Mouse (Mus musculus) ovary, adult 18-20 months (tissue): Measurements from ENCODE around the gene Tmem59.

Source experiments
- DNase-seq: peaks from one replicate; pipeline ENCODE4 v3.0.0; 2022; ENCODE audit warnings: low spot score, mixed read lengths

Tmem59 gene

DNA sequence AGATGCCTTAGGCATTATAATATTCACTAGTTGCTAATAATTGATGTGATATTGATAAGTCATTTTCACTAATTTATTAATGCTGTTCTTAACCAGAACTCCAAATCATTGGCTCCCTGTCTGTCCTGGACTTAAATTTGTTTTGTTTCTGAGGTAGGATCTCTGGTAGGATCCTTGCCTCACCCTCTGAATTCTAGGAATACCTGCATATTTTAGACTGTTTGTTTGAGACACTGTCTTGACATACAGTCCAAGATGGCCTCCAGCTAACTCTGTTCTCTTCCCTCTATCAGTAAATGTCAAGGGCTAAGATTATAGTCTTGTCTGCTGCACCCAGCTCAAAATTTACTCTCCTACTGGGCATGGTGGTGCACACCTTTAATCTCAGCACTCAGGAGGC is 2.5 kb downstream of the Tmem59 start:
- DNase-seq, result no peak

DNA sequence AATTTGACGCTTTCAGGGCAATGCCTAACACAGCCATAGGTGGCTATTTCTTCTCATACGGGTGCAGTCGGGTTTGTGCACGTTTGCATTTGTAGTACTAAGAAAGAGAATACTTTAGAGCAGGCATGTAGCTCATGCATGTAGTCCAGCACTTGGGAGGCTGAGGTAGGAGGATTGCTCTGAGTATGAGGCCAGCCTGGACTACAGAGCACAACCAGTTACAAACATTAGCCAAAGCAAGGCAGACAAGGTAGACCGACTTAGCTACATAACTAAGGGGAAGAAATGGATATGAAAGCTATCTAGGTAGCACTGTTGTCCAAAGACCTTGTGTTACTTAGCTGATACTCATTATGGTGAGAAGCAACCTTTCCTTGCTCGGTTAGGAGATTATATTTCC is 3.7 kb downstream of the Tmem59 start:
- DNase-seq, result no peak

- DNase-seq, result no peak
Observed at GRCm38 (mm10) chr4:107182796-107183195, 4.6 kb downstream of the Tmem59 start.

GRCm38 (mm10) chr4:107183203-107183602 is 5.0 kb downstream of the Tmem59 start:
- no peak for DNase-seq

DNA sequence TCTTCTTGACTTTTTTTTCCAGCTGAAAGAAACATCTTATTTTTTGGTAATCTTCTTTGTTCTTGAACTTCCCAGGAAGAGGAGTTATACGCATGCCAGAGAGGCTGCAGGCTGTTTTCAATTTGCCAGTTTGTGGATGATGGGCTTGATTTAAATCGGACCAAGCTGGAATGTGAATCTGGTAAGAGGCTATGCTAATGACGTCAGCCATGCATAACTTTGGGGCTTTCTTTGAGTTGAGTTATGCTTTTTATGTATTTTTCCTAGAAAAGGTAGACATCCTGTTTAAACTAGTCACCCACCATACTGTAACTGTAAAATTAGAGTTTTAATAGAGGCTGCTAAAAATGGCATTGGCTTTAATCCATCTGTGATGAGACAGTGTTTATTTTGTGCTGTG is 7.5 kb downstream of the Tmem59 start:
- no peak for DNase-seq

DNA sequence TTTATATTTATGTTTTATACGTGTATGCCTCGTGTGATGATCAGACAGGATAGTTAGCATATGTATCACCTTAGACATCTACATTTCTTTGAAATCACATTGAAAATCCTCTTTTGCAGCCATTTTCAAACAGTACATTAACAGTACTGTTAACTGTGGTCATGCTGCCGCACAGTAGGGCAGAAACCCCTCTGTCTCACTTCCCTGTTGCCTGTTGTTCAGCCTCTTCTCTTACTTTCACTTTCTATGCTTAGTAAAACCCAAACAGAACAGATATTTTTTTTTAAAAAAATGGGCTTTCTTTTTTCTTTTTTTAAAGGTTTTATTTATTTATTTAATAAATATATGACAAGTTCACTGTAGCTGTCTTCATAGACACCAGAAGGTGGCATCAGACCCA is 15.6 kb downstream of the Tmem59 start:
- DNase-seq, result no peak

DNA sequence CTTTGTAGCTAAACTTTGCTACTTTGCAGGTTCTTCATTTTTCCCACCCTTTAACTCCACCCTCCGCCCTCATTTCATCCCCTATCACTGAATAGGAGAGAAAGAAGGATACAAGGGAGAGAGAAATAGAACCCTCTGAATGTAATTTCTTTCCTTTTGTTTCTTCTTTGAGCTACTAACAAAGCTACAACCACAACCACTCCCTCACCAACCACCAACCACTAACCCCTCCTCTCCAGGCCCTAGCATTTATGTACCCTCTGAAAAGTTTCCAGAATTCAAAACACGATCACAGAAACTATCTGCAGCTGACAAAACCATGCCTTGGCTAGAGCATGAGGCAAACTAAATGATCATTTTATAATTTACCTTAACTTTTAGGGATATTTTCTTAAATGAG is 18.3 kb downstream of the Tmem59 start:
- DNase-seq, result no peak

- DNase-seq, result no peak
Observed at GRCm38 (mm10) chr4:107198072-107198471, 19.9 kb downstream of the Tmem59 start.

- no peak for DNase-seq
Observed at GRCm38 (mm10) chr4:107201779-107202178, 23.6 kb downstream of the Tmem59 start.

DNA sequence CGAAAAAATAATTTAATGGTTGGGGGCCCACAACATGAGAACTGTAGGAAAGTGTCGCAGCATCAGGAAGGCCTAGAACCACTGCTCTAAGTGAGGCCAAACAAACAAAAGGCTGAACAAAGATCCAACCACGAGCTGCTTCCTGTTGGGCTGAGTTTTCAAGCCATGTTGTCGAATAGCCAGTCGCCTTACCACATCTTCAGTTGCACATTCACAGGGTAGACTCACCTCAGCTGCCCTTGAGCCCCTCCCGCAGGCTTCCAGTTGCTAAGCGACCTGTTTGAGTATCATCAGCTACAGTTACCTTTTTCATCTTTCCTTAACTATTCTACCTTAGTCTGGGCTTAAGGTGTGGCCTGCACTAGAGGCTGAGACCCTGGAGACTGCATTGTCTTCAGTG is 24.8 kb downstream of the Tmem59 start:
- DNase-seq, result no peak

GRCm38 (mm10) chr4:107207016-107207415 is 28.8 kb downstream of the Tmem59 start:
- DNase-seq, result no peak

DNA sequence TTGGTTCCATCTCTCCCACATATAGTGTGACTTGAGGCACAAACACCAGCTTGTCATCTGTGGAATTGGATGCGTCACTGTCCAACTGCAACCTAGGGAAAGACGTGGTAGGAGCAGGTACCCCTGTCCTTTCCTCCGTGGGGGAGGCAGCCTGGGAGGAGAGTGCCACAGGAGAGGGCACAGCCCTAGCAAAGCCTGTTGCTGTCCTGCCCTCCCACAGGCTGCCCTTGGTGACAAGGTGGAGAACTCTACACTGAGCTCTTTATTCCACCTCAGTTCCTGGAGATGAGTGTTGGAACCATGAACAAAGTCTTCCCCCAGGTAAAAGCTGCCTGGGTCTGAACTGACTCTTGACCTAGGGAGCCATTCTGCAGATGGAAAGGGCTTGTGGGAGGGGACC is 30.7 kb downstream of the Tmem59 start, which contains the start of gene Ldlrad1:
Ldlrad1 (plus strand) TSS at position 301 of the 400 bp plus-strand sequence.
- DNase-seq, result no peak

- no peak for DNase-seq
Observed at GRCm38 (mm10) chr4:107210483-107211097, 32.4 kb downstream of the Tmem59 start.

DNA sequence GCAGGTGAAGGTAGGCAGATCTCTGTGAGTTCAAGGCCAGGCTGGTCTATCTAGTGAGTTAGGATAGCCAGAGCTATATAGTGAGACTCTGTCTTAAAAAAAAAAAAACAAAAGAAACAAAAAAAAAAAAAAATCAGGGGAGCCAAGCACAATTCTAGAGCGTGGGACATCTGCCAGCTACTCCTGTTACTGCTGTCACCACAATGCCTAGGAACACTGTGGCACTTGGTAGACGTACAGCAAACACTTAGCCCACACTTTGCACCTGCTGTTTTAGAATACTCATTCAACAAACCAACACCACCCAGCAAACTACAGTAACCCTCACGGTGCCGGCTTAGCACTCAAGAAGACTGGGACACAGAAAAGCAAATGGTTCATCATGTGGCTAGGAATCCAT is 33.3 kb downstream of the Tmem59 start:
- DNase-seq, result no peak

DNA sequence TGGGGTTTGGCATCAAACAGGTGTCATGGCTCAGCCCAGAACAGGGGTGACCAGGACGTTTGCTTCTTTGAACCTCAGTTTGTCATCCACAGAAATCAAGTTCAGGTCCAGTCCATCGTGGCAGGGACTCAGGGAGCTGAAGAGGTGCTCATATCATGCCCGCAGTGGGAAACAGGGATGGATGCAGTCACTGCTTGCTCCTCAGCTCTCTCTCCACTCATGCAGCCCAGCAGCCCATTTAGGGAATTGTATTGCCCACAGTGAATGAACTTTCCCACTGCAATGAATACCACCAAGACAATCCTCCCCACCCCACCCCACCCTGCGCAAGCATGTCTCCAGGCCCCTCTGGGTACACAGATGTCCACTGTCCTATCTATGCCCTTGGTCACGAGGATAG is 33.7 kb downstream of the Tmem59 start:
- no peak for DNase-seq

DNA sequence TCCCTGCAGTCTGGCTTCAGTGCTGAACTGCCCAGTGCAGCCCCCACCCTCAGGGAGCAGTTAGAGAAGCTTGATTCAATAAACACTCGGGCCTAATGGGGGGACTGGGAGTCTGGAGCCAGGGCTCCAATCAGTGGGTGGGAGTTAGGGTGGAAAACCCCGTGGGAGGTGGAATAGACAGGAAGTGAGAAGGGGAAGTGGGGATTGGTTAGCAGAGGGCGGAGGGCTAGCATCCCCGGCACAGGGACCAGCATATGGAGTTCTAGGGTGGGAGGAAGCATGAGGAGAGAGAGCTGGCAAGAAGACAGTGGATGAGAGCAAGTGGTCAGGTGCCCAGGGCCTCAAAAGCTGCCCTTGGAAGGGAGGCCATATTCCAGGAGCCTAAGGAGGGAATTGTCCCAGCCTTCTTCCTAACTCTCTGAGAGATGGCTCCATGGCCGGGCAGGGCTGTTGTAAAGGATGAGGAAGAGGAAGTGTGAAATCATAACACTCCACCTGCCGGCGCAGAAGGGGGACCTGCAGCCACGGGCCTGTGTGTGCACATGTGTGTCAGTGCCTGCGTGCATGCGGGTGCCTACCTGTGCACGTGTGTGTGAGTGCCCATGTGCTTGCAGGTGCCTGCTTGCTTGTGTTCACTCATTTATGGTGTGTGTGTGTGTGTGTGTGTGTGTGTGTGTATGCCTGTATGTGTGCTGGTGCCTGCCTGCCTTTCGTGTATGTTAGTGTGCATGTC is 35.2 kb downstream of the Tmem59 start:
- no peak for DNase-seq

GRCm38 (mm10) chr4:107217574-107217973 is 39.4 kb downstream of the Tmem59 start:
- peak; percentile 59 for DNase-seq

DNA sequence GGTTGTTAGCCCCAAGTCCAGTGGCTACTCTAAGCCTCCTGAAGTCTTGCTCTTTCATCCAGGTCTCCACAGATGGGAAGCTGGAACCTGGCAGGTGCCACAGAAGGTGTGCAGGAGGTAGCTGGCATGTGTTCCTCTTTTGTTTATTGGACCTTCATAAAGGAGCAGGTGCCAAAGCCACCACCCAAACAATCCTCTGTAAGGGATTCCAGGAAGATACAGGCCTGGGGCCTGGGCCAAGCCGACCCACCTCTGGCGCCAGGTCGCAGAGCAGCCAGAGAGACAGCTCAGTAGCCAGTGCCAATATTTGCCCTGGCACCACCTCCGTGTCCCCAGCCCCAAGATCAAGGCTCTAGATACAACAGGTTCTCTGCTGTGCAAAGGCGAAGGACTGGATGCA is 43.3 kb downstream of the Tmem59 start:
- DNase-seq, result no peak

DNA sequence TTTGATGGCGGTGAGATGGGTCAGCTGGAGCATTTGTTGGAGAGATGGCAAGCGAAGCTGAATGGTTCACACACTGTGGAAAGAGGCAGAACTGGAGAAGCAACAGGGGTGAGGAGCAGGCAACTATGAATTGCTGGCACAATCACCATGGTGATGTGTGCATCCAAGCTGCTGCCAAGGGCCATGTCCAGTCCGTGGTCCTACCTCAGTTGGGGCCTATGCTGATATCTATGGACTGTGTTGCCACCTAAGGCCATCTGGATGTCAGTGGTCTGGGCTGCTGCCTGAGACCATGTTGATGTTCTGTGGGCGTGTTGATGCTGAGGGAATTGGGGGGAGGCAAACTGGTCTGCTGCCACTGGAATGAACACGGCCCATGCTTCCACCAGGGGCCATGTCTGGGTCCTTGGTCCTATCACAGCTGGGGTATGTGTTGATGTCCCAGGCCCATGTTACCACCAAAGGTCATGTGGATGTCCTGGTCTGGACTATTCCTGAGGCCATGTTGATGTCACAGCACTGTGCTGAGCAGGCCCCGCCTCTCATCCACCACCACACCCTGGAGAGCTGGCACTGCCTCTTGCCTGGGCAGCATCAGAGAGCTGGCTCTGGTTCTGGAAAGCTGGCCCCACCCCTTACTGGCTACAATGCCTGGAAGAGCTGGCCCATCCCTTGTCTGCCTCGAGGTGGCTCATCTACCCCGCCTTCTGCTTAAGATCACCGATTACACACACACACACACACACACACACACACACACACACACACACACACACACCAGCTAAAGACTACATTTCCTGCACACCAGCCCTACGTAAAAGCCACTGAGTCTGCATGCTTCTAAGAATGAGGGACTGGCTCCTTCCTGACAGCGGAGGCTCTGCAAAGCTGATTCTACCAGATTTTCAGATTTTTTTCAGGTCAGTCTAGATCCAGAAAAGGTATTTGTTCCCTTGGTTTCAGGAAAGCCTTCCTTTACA is 45.3 kb downstream of the Tmem59 start:
- DNase-seq, result peak; percentile 18

GRCm38 (mm10) chr4:107226313-107226712 is 48.1 kb downstream of the Tmem59 start:
- no peak for DNase-seq

- DNase-seq, result no peak
Observed at GRCm38 (mm10) chr4:107232219-107232618, 54.0 kb downstream of the Tmem59 start.

GRCm38 (mm10) chr4:107238253-107238652 is 60.1 kb downstream of the Tmem59 start:
- DNase-seq, result no peak

- DNase-seq, result no peak
Observed at GRCm38 (mm10) chr4:107240196-107240595, 62.0 kb downstream of the Tmem59 start.
